Mouse (Mus musculus): ENCODE measurements at regions not wholly inside any gene's neighbourhood (a gene's known extent, or its start where the extent isn't known, plus 50 kb on each side); places are given as distances from the start of the nearest gene placed in this dataset.
A peak's percentile ranks its signal among the peaks of the same experiment; 100 is the strongest.

DNA sequence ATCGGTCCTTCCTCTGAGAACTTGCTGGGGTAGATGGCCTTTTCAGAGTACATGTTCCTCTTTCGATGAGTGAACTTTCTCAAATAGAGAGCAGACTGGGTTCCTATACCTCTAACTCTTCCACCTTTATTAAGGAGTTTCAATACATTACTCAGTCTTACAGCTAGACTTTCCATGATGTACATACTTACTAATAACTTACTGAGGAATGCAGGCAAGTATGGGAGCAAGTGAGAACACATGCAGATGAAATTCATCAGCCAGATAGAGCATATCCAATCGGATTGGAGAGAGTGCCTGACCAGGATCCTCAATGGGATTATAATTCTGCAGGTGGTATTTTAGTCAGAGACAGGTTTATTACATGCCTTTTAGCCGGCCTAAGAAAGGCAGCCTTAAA is 292.2 kb upstream of the Large1 start:
- DNase-seq (ENCODE audit: low read depth, low spot score) = no peak

DNA sequence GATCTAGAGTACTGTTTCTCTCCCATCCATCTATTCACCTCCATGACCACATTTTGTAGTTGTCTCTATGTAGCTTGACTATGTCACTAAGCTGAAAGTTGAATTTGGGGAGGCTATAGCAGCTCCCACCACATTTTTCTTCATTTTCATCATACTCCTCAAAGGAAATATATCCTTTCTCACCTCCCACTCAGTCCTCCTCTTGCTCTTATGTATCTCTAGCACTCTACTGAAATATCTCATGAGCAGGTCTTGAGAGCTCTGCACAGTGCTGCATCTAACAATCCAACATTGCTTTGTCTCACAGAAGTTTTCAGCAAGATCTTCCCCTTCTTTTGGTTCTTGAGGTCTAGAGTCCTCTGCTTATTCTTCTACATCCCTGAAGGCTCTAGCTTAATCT is 273.5 kb upstream of the Large1 start:
- no peak for DNase-seq (ENCODE audit: low read depth, low spot score)

DNA sequence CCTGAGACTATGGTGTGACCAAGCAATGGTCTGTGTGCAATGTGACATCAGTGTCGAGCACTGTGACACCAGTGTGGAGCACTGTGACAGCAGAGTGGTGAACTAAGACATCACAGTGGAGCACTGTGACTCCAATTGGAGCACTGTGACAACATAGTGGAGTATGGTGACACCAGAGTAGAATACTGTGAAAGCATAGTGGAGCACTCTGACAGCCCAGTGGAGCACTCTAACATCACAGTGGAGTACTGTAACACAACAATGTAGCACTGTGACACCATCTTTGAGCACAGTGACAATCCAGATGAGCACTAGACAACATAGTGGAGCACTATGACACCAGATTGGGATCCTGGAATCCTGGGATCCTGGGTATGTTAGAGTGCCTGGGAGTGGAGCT is 265.6 kb upstream of the Large1 start:
- DNase-seq (ENCODE audit: low read depth, low spot score) = peak; percentile 13

DNA sequence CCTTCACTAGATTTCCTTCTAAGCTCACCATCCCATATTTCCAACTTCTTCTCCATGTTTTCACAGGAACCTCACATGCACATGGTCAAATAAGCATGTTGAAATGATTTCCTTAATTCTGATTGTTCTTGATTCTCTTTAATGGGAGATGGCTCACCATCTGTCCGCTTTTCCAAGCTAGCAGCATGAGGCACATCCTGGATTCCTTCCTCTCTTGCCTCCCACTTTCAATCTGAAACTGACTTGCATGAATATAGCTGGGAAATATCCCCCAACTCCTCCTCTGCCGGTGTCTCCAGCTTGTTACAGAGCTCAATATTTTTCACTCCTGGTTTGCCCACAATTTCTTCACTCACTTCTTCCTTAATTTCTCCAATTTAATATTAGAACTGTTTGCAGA is 261.3 kb upstream of the Large1 start:
- no peak for DNase-seq (ENCODE audit: low read depth, low spot score)

GRCm38 (mm10) chr8:73614106-73614505 is 260.8 kb upstream of the Large1 start:
- no peak for DNase-seq (ENCODE audit: low read depth, low spot score)

DNA sequence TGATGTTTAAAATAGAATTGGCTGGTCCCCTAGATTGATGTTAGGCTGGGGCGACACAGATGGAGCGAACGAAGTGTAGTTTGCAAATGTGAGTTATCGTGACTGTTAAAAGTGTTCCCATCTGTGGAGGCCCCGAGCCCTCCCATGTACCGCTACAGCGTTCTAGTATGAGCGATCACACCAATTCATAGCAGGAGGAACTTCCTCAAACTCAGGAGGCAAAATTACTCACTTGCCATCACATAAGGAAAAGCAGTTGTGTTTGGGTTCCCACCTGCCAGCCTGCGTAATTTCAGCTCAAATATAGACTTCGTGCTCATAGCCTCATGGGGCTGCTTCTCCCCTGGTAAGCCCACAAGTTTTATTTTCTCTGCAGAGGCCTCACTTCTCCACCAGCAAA is 258.2 kb upstream of the Large1 start:
- no peak for DNase-seq (ENCODE audit: low read depth, low spot score)

- no peak for DNase-seq (ENCODE audit: low read depth, low spot score)
Measured at GRCm38 (mm10) chr8:73570599-73570998, 217.3 kb upstream of the Large1 start.

- DNase-seq (ENCODE audit: low read depth, low spot score) = no peak
Measured at GRCm38 (mm10) chr8:73569963-73570362, 216.6 kb upstream of the Large1 start.

All from A20 (cell line).